Mouse (Mus musculus) right cerebral cortex, adult 2 months (tissue): Measurements from ENCODE around the gene Spdye4a.
"Not testable (repeated sequence)": the region's sequence is repeated elsewhere in the genome, so short reads cannot be mapped to it uniquely, and the experiment has no call there.

ENCODE experiments used
- DNase-seq, 2 experiments: peaks; one replicate each; pipeline ENCODE4 v3.0.0; 2021 to 2022; ENCODE audit warnings: low spot score in 2 of 2

The Spdye4a gene

GRCm38 (mm10) chr5:143235028-143235693 lies 8.5 kb upstream of the Spdye4a start, which contains the start of gene Zfp12:
Gene Zfp12 (plus strand): TSS chr5:143235163.
- peak; percentile 96 to 97 for DNase-seq

DNA sequence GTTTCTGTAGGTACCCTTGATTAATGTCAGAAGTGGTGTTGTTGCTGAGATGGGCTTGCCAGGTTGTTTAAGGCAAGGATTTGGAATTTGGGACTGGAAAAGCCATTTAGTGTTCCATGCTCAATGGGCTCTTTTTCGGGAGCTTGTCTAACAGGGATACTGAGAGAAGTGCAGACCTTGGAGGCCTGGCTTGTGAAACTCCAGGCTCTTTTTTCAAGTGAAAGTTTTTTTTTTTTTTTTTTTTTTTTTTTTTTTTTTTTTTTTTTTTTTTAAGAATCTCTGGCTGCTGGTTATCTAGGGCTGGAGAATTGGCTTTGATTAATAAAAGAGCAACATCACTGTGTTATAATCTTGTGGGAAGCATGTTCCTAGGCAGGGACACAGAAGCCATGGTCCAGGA lies 4.4 kb downstream of the Spdye4a start:
- DNase-seq, result no peak

DNA sequence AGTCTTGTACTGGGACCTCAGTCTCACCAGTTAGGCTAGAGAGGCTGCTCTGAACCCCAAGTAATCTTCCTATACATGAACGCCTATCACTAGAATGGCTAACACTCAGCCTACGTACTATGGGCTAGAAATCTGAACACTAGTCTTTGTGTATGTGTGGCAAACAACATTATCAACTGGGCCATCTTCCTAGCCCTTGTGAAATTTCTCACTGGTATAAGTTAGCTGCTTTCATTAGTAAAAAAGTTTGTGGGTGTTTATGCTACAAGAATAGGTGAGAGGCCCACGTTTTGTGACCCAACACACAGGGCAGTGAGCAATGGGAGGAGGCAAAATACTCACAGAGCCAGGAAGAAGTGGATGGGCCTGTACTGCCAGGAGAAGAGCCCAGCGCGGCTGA lies 5.7 kb downstream of the Spdye4a start:
- DNase-seq, result no peak

DNA sequence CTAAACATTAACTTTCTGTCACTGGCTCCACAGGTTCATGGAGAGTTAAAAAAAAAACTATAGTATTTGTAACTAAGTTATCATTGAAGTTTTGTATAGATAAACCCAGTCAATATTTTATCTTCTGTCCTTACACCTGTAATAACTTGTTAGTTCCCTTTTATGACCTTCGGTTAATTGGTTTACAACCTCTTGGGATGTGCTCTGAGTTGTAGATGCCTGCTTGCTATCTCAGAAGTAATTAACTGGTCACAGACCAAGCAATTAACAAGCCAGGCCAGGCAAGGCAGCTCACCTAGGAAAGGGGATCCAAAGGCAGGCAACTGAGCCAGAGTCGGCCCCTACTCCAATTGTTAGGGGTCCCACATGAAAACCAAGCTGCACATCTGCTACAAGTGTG lies 12.9 kb downstream of the Spdye4a start:
- no peak for DNase-seq

GRCm38 (mm10) chr5:143205015-143205414 lies 21.7 kb downstream of the Spdye4a start:
- no peak for DNase-seq

DNA sequence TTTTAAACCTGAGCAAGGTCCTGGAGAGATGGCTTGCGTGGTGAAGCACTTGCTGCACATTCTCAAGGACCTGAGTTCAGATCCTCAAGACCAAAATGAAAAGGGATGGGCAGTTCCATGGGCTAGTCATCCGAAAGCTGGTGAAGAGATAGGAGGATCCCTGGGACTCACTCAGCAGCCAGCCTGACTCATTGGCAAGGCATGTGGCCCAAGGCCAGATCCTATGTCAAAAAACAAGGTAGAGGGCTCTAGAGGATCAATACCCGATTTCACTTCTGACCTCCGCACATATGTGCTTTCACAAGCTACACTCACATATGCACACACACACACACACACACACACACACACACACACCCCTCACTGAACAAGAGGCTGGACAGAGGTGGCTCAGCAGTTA lies 30.2 kb downstream of the Spdye4a start:
- no peak for DNase-seq

DNA sequence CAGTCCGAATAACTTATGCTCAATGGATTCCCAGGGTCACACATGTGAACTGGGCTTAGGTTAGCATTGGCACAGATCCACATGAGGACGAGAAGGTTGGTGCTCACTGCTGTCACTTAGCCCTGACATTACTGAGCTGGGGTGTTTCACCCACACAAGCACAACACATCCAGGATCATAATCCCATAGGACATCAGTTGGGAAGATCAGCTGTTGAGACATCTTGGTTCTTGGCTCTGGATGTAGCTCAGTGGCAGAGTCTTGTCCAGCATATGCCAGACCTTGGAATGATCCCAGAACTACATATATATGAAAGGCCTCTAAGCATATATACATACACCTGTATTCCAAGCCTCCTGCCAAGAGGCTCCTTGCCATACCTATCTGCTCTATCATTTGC lies 31.5 kb downstream of the Spdye4a start:
- DNase-seq, result no peak

- DNase-seq, result not testable (repeated sequence)
Measured at GRCm38 (mm10) chr5:143194747-143195146, 31.9 kb downstream of the Spdye4a start.

DNA sequence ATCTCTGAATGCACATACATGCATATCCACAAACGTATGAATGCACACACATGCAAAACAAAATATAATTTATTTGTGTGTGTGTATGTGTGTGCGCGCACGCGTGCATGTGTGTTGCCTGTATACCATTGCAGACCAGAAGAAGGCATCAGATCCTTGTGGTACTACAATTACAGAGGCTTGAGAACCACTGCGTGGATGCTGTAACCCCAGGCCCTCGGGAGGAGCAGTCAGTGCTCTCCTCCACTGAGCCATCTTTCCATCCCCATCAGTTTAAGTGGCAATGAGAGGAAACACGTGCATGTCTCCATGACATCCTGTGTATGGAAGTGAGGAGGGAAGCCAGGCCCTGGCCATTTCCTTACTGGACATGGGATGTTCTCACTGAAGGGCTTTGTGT lies 33.9 kb downstream of the Spdye4a start:
- no peak for DNase-seq

DNA sequence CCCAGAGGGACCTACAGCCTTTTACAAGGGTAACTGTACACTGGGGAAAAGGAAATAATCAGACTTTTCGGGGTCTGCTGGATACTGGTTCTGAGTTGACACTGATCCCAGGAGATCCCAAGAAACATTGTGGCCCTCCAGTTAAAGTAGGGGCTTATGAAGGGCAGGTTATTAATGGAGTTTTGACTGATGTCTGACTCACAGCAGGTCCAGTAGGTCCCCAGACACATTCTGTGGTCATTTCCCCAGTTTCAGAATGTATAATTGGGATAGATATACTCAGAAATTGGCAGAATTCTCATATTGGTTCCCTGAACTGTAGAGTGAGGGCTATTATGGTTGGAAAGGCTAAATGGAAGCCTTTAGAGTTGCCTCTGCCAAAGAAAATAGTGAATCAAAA lies 38.7 kb downstream of the Spdye4a start:
- not testable (repeated sequence) for DNase-seq

- DNase-seq, result peak; percentile 96
Measured at GRCm38 (mm10) chr5:143180255-143181076, 46.2 kb downstream of the Spdye4a start, which contains the start of the genes Rbak and Spdye4b. Gene Rbak (minus strand): TSS chr5:143180775. Gene Spdye4b (plus strand): TSS chr5:143181017.

DNA sequence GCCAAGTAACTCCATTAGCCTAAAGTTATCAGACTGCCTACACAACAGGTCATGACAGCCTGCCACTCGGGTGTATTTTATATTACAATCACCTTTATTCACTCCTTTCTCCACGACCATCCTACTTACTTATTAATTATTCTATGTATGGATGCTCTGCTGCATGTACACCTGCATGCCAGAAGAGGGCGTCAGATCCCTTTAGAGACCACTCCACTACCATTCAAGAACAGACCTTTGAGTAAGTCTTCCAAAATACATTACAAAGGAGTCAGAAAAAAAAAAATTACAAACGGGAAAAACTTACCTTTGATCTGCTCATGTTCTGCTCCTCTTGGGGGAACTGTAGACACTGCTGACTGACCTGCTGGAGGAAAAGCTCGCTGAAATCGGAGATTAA lies 47.5 kb downstream of the Spdye4a start:
- no peak for DNase-seq

DNA sequence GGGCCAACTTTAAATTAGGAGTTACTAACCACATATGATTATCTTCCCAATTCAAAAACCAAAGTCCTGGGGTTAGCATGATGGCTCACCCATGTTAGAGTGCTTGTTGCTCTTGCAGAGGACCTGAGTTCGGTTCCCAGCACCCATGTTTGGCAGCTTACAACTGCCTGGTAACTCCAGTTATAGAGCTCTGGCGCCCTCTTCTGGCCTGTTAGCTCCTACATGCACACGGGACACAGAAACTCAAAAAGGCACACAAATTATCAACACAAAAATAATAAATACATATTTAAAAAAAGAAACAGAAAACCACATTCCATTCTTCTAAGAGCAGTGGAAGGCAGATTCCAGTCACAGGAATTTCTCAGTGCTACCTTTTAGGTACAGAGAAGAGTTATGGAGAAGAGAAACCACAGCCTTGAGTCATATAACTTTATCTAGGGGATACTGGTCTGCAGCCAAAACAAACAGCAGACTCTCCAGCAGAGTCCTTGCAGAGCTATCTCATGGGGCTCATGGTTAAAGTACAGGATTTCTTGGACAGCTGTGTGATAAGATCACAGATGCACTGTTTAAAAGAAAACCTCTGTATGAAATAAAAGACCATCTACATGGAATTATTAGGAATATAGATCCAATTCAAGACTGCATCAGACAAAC lies 49.0 kb downstream of the Spdye4a start:
- DNase-seq, result no peak

- no peak for DNase-seq
Measured at GRCm38 (mm10) chr5:143175970-143176369, 50.7 kb downstream of the Spdye4a start.
